Mouse (Mus musculus) small intestine, adult 2 months (tissue): ENCODE data around the gene Onecut3.

Experiments
- CTCF ChIP-seq: fragments of 200-500 bp; IDR thresholded peaks from 2 replicates; pipeline ENCODE4 v1.5.1; 2012; ENCODE audit warnings: low read depth, mild to moderate bottlenecking, control low read depth, inconsistent platforms, low read length, moderate library complexity, mixed read lengths; ENCODE audit not compliant: insufficient replicate concordance, insufficient read length; ENCODE audit errors: extremely low read depth
- POLR2A ChIP-seq: fragments of 200-500 bp; IDR thresholded peaks from 2 replicates; pipeline ENCODE4 v1.6.1; 2012; ENCODE audit warnings: low read depth, mild to moderate bottlenecking, control low read depth, inconsistent platforms, low read length, moderate library complexity

DNA sequence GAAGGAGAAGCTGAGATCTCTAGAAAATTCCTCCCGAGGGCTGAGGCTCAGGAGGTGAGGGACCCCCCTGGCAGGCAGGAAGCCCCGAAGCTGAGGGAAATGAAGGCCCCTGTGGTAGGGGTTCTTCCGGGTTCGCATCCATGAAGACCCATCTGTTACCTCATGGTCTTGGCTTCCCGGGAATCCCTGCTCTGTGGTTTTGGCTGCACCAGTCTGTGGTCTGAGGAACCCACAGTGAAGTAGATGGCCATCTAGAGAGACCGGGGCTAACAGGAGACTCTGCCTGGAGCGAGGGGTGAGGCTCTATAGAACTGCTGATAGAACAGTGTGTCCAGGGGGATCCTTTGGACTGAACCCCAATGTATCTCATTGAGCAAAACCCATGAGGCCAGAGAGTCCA lies 33.3 kb upstream of the Onecut3 start:
- TF ChIP-seq CTCF (no peak), POLR2A (no peak)
